Mouse (Mus musculus) Muller cell, postnatal 12 days (primary cell): ENCODE results near the gene Rsrp1.
"Not testable (repeated sequence)": the region's sequence is repeated elsewhere in the genome, so short reads cannot be mapped to it uniquely, and the experiment has no call there.

Experiments used
- DNase-seq: peaks from one replicate; pipeline ENCODE4 v3.0.0-alpha.2; 2015; ENCODE audit errors: inconsistent ontology term

Gene Rsrp1

GRCm38 (mm10) chr4:134923258-134924018 is at the start of gene Rsrp1:
Gene Rsrp1 (plus strand): TSS chr4:134923592.
- peak; percentile 96 for DNase-seq

- DNase-seq = no peak
These were observed 47.2 kb upstream of the Rsrp1 start for GRCm38 (mm10) chr4:134876171-134876570.

DNA sequence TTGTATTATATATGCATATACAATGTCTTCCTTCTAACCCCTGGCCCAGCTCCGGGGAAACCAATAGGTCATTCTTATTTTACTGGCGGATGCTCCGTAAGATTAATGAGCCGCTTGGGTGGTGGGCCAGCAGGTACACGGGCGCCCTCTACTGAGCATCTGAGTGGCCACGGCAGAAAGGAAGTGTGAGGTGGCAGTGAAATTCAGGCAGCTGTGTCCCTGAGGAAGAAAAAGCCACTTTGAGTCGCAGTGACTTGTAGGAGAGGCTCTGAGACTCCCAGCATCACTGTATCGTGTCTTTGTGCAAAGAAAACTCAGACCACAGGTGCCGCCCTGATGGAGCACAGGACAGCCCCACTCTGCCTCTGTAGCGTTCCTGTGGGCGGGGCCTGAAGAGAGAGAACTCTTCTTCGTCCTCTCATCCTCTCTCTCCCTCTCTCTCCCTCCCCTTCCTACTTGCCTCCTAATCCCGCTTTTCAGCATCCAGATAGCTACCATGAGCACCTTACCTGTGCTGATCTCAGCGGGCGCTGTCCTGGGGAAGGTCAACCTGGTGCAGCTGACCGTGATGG is 43.9 kb upstream of the Rsrp1 start:
- peak; percentile 72 for DNase-seq

- no peak for DNase-seq
These were observed 43.4 kb upstream of the Rsrp1 start for GRCm38 (mm10) chr4:134880041-134880440.

- peak; percentile 33 for DNase-seq
These were observed 40.1 kb upstream of the Rsrp1 start for GRCm38 (mm10) chr4:134883266-134883665.

- DNase-seq = peak; percentile 60
These were observed 39.6 kb upstream of the Rsrp1 start for GRCm38 (mm10) chr4:134883808-134884207.

DNA sequence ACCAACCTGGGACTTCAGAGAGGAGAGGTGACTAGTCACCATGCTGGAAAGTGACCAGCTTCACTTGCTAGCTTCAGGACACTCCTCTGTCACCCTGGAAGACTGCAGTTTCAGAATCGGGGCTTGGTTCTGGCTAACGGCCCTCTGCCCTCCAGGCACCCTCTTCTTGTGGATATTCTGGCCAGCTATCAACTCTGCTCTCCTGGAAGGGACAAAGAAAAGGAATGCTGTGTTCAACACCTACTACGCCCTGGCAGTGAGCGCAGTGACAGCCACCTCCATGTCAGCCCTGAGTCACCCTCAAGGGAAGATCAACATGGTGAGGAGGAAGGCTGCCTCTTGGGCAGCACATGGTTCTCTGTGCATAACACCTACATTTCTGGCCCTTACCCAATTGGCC is 39.0 kb upstream of the Rsrp1 start:
- DNase-seq = peak; percentile 36

- no peak for DNase-seq
These were observed 31.3 kb upstream of the Rsrp1 start for GRCm38 (mm10) chr4:134892096-134892495.

DNA sequence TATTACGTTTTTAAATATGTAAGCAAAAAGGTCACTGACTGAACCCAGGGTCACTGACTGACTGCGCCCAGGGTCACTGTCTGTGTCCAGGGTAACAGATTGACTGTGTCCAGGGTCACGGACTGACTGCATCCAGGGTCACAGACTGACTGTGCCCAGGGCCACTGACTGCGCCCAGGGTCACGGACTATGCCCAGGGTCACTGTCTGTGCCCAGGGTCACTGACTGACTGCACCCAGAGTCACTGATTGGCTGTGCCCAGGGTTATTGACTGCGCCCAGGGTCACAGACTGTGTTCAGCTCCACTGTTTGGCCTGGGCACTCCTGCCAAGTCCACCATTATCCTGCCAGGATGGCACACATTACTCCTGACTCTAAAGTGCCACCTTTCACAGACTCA is 26.1 kb upstream of the Rsrp1 start:
- DNase-seq = no peak

DNA sequence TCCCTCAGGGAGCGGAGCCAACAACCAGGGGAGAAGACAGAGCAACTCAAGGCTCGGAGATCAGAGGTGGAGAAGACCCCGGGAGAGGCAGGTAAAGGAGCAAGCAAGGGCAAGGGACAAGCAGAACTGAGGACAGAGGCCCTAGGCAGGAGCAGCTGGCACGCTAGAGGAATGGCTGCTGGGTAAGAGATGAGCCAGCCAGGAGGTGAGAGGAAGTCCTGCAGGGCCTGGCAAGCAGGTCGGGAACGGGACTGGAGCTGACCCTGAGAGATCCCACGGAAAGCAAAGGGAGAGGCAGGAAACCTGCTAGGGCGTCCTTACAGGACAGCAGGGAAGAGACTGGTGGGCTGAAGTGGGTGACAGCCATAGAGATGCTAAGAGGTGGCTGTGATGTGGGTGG is 22.3 kb upstream of the Rsrp1 start:
- DNase-seq = no peak

DNA sequence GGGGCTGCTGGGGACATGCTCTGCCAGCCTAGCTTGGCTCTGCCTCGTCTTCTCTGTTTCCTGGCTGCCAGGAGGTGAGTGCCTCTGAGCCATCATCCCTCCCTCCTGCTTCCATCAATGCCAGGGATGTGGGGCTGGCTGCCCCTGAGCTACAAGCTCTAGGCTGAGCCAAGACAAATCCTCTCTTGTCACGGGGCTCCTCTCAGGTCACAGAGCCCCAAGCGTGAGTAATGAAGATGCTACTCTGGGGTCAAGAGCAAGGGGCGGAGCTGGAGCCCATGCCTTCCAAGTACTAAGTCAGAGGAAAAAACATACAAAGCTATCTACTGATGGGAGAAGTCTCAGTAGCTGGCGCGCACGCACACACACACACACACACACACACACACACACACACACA is 20.3 kb upstream of the Rsrp1 start:
- DNase-seq = no peak

GRCm38 (mm10) chr4:134911406-134911805 is 12.0 kb upstream of the Rsrp1 start:
- not testable (repeated sequence) for DNase-seq

DNA sequence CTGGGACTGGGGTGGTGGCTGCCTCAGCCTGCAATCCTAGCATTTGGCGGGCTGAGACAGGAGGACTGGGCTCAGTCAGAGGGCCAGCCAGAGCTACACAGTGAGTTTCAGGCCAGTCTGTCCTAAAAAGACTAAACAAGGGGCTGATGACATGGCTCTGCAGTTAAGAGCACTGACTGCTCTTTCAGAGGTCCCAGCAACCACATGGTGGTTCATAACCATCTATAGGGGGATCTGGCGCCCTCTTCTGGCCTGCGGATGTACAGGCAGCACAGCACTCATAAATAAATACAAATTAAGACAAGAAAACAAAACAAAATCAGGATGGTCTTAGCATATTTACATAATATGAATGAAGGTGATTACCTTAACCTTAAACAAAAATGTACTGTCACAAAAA is 10.0 kb upstream of the Rsrp1 start:
- peak; percentile 21 for DNase-seq

DNA sequence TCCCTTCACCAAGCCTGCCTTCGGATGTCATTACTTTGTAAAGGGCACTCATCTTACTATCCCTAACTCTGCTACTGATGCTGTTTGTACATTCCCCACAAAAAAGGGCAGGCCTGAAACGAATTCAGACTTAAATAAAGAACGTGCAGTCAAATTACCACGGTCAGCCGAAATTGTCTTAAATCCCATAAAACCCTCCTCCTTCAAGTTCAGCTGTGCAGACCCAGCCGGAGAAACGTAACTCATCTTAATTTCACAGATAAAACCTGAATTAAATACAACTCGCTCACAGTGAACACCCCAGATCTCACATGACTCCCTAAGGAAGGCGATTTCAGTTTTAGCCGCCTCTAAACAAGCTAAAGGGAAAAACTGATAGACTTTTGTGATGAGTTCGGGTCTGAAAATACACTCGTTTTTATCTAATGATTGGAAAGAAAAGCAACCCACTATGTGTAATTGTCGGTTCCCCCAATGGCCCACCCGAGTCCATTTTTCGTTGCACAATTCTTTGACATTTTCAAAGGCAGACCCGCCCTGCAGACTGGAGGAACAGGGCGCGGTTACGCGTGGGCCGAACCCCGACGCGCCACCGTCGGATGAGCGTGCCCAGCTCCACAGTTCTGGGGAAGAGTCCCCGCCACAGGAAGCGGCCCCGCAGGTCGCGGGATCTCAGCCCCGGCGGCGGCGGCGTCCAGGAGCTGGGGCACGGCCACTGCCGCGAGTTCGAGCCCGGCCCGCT is 9.1 kb upstream of the Rsrp1 start:
- DNase-seq = no peak

DNA sequence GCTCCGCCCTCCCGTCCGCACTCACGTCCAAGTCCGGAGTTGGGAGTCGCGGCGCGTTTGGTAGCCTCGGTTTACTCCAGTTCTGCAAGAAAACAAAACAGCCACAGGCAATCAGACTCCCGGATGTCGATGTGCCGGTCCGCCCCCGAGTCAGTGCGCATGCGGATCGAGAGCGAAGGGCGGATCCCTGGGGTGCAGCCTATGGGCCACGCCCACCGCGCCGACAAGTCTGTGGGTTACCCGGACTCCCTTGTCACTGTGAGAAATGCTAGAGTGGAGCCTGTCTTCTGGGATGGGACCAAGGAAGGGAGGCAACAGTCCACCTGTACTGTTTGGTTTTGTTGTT is 8.6 kb upstream of the Rsrp1 start, which contains the start of gene Tmem50a:
Tmem50a (minus strand) TSS at position 161 of the 346 bp plus-strand sequence.
- DNase-seq = peak; percentile 95

GRCm38 (mm10) chr4:134915223-134916050 is 8.0 kb upstream of the Rsrp1 start:
- DNase-seq = no peak

GRCm38 (mm10) chr4:134917194-134917593 is 6.2 kb upstream of the Rsrp1 start:
- no peak for DNase-seq

DNA sequence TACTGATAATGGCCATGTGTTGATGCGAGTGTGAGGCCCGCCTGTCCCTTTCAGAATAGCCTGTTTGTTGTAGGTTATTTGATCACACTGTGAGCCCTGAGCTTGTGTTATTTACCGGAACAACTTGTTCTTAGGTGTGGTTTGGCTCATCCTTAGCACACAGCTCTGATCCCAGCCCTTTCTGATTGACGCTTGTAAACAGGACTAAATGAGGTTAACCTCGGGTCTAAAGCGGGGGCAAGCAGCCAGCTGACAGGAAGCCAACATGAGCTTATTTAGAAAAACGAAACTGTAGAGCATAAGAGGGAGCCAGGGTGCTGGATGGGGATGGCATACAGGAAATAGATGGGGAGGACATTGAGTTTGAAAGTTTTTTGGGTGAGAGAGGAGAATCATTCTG is 5.0 kb upstream of the Rsrp1 start:
- DNase-seq = peak; percentile 76

DNA sequence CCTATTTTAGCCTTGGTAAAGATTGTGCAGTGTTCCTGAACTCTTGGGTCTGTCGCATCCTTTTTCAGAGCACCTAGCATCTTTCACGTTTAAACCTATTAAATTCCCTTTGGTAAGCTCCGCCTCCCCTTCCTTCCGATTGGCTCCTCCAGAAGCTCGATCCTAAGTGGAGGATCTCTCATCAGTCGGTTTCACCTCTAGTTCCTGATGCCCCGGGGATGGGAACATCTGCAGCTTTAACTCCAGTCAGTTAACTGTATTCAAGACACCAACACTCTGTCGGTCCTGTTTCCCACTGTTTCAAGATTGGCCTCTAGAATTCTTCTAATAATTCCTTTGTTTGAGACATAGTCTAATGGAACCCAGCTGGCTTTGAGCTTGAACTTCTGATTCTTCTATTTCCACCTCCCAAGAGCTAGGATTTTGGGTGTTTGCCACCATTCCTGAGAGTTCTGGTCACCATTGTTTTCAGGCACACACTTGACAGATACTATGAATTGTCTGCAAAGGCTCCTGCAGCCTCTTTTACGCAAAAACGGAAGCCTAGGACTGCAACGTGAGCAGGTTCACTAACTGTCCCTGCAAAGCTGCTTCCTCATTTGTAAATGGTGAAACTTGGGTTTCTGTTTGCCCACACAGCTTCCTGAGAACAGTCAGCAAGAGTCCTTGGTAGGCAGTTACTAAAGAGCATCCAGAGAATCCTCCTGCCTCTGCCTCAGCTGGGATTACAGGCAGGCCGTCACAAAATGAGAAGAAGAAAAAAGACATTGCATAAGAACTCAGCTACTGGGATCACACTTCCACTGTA is 3.5 kb upstream of the Rsrp1 start:
- no peak for DNase-seq

- DNase-seq = no peak
These were observed 2.8 kb upstream of the Rsrp1 start for GRCm38 (mm10) chr4:134920631-134921030.

- no peak for DNase-seq
These were observed 1.7 kb upstream of the Rsrp1 start for GRCm38 (mm10) chr4:134921703-134922102.
